In the genomic region with DNA sequence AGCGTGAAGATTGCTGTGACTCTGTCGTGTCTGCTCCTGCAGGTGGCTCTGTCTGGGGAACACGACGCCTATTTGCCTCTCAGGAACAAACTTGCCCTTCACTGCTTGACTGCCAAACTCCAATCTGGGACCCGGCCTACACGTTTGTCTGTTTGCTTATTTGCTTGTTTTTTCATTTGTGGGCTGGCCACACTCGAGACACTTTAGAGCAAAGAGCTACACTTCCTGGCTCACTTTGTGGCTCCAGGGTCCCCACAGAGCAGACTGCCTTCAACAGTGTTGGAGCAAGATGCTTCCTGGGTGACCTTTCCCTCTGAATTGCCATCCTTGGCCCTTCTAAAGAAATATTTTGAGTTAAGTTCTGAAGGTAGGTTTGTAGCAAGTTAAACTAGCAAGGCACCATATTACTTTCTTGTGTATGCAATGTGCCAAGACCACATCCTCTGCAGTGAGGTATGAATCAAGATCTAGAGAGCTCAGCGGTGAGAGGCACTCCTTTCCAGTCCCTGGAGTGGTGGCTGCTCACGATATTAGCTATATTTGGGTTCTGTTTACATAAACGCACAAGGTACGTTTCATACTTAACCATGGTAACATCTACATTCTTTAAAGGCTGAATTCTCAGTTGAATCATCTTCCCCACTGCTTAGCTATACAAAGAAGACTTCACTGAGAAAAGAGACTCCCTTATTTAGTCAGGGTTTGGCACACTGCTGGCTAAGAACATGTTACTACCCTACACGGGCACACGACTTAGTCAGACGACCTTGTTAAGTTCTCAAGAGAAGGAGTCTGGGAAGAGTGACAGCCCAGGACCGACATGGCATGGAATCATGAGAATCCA, we compare ENCODE assay signal across 10 mouse cellular contexts.
DNase-seq lines count a peak whose midpoint lies in the region; ATAC-seq and TF ChIP-seq lines count a peak whose summit lies in the region.
"Had no signal": no experiment of that assay in that cellular context is flagged by ENCODE, and none has a peak within 500 bp of the region (broad histone marks: within the 10 kb centered on the region; RNA-seq: fewer than 3 reads in every experiment).

No protein-coding gene starts in this region.

- peaks cover 9% of the 10 kb centered on the region; the same call in 1 of the 2 replicates for H3K4me1 ChIP-seq in midbrain, embryonic 10.5 days
- no peaks in the 10 kb centered on the region for H3K4me1 ChIP-seq in forebrain, embryonic 15.5 days
- H3K4me1 ChIP-seq: midbrain, embryonic 12.5 days had no signal

- H3K79me2 ChIP-seq in myocyte (ENCODE audit: control insufficient read depth, insufficient read depth), result peaks cover 2% of the 10 kb centered on the region

- H3K27ac ChIP-seq in left cerebral cortex, adult 2 months, result peak overlapping the region; percentile 21
- H3K27ac ChIP-seq in midbrain, embryonic 10.5 days (replicated peaks), result no peak overlapping the region
- no peak overlapping the region for H3K27ac ChIP-seq in forebrain, embryonic 15.5 days (replicated peaks)
- H3K27ac ChIP-seq: midbrain, embryonic 12.5 days had no signal

- ATAC-seq in CD4-positive, CD25-positive, alpha-beta regulatory T cell, adult 4 months, result peak; percentile 88
- ATAC-seq in common myeloid progenitor, adult 5-6 weeks (replicated peaks; ENCODE audit: low read depth, poor library complexity, severe bottlenecking), result peak; percentile 36
- ATAC-seq in forebrain, embryonic 15.5 days (replicated peaks), result no peak

- DNase-seq in left cerebral cortex, adult 2 months (ENCODE audit: extremely low spot score in 1 of 2, low spot score in 2 of 2), result no peak
- DNase-seq in left cerebral cortex, postnatal 10 days (ENCODE audit: extremely low spot score in 1 of 2, low spot score in 2 of 2), result no peak
- DNase-seq in midbrain, embryonic 10.5 days (ENCODE audit: low spot score), result no peak
- DNase-seq in cerebellum, postnatal 36 days, result no peak
- DNase-seq: kidney, adult 9 months had no signal

- H3K9me3 ChIP-seq in midbrain, embryonic 10.5 days (replicated peaks), result no peaks in the 10 kb centered on the region
- no peaks in the 10 kb centered on the region for H3K9me3 ChIP-seq in forebrain, embryonic 15.5 days
- H3K9me3 ChIP-seq: midbrain, embryonic 12.5 days had no signal

- 81% methylated on average over 15 of the region's 15 CpGs for WGBS in midbrain, embryonic 10.5 days
- 78% methylated on average over 15 of the region's 15 CpGs for WGBS in forebrain, embryonic 15.5 days

- no peaks in the 10 kb centered on the region for H3K27me3 ChIP-seq in myocyte (ENCODE audit: control insufficient read depth, insufficient read depth, insufficient read length)
- no peaks in the 10 kb centered on the region for H3K27me3 ChIP-seq in midbrain, embryonic 10.5 days (ENCODE audit: low read depth, poor library complexity, severe bottlenecking)
- H3K27me3 ChIP-seq in forebrain, embryonic 15.5 days, result no peaks in the 10 kb centered on the region
- H3K27me3 ChIP-seq: midbrain, embryonic 12.5 days had no signal

- H3K9ac ChIP-seq in forebrain, embryonic 15.5 days (replicated peaks), result no peak overlapping the region
- H3K9ac ChIP-seq: midbrain, embryonic 12.5 days had no signal

- peak overlapping the region; percentile 42 for H3K4me2 ChIP-seq in myocyte (ENCODE audit: low read depth)
- no peak overlapping the region for H3K4me2 ChIP-seq in forebrain, embryonic 15.5 days (replicated peaks)
- H3K4me2 ChIP-seq: midbrain, embryonic 12.5 days had no signal

- no peak for TF ChIP-seq CTCF in left cerebral cortex, adult 2 months (IDR thresholded peaks at IDR 0.05)

- no peak for TF ChIP-seq POLR2A in myocyte (IDR thresholded peaks at IDR 0.05; ENCODE audit: insufficient read length, low read depth)

- no peak overlapping the region for H3K4me3 ChIP-seq in left cerebral cortex, adult 2 months
- no peak overlapping the region for H3K4me3 ChIP-seq in myocyte
- H3K4me3 ChIP-seq in midbrain, embryonic 10.5 days, result no peak overlapping the region
- no peak overlapping the region for H3K4me3 ChIP-seq in forebrain, embryonic 15.5 days
- H3K4me3 ChIP-seq: midbrain, embryonic 12.5 days had no signal

- no peak overlapping the region for H3ac ChIP-seq in myocyte (ENCODE audit: control insufficient read depth, insufficient read length)

- H3K36me3 ChIP-seq in myocyte (ENCODE audit: control insufficient read depth, insufficient read depth), result no peaks in the 10 kb centered on the region
- H3K36me3 ChIP-seq in midbrain, embryonic 10.5 days, result no peaks in the 10 kb centered on the region
- H3K36me3 ChIP-seq in forebrain, embryonic 15.5 days, result no peaks in the 10 kb centered on the region
- H3K36me3 ChIP-seq: midbrain, embryonic 12.5 days had no signal

- intact Hi-C loops in left cerebral cortex, adult 2 months (cut with DNase I), result no loop called here
- intact Hi-C loops in left cerebral cortex, postnatal 10 days (cut with DNase I), result no loop called here

TF ChIP-seq in myocyte, 11 proteins besides CTCF, POLR2A, EP300 and RAD21:
- no peak for TF ChIP-seq TCF12 (IDR thresholded peaks at IDR 0.05; ENCODE audit: insufficient read depth, poor library complexity, severe bottlenecking)
